22 mouse cellular contexts compared by ENCODE assay signal in genomic region chr1:159741237-159742002, GRCm38 (mm10).
A peak's percentile ranks its signal among the peaks of the same experiment; 100 is the strongest.
DNase-seq lines count a peak whose midpoint lies in the region; ATAC-seq lines count a peak whose summit lies in the region.
"Had no signal": no experiment of that assay in that cellular context is flagged by ENCODE, and none has a peak within 500 bp of the region (broad histone marks: within the 10 kb centered on the region; RNA-seq: fewer than 3 reads in every experiment).

No protein-coding gene starts in this region.

- no peak for DNase-seq in forebrain, embryonic 10.5 days (ENCODE audit: extremely low spot score, low spot score)
- peak; percentile 73 for DNase-seq in midbrain, embryonic 11.5 days (ENCODE audit: low spot score, missing footprints)
- DNase-seq in midbrain, embryonic 10.5 days (ENCODE audit: low spot score) = no peak
- DNase-seq in gastrocnemius, postnatal 14 days = no peak
- no peak for DNase-seq in left cerebral cortex, adult 18-20 months (ENCODE audit: low spot score in 2 of 2)
- DNase-seq: cerebellum, adult 18-20 months; cerebellum, postnatal 25 days; gastrocnemius, postnatal 25 days; heart, adult 18-20 months; kidney, adult 11 months; kidney, postnatal 36 days; layer of hippocampus, adult 9-11 months; lung, embryonic 14.5 days had no signal

- H3K36me3 ChIP-seq in forebrain, embryonic 13.5 days (ENCODE audit: poor library complexity, severe bottlenecking) = no peaks in the 10 kb centered on the region
- no peaks in the 10 kb centered on the region for H3K36me3 ChIP-seq in forebrain, embryonic 10.5 days (replicated peaks)
- no peaks in the 10 kb centered on the region for H3K36me3 ChIP-seq in midbrain, embryonic 11.5 days (ENCODE audit: control insufficient read depth, insufficient read depth, low read length)
- no peaks in the 10 kb centered on the region for H3K36me3 ChIP-seq in midbrain, embryonic 10.5 days
- H3K36me3 ChIP-seq in forebrain, embryonic 15.5 days = no peaks in the 10 kb centered on the region
- H3K36me3 ChIP-seq: embryonic facial prominence, embryonic 13.5 days; heart, embryonic 12.5 days; kidney, embryonic 15.5 days; limb, embryonic 15.5 days had no signal

- H3K4me2 ChIP-seq in forebrain, embryonic 13.5 days = no peak overlapping the region
- no peak overlapping the region for H3K4me2 ChIP-seq in midbrain, embryonic 11.5 days
- H3K4me2 ChIP-seq in forebrain, embryonic 15.5 days (replicated peaks) = no peak overlapping the region
- H3K4me2 ChIP-seq: embryonic facial prominence, embryonic 13.5 days; heart, embryonic 12.5 days; kidney, embryonic 15.5 days; limb, embryonic 15.5 days; lung, embryonic 14.5 days had no signal

- ATAC-seq in forebrain, embryonic 13.5 days = peak; percentile 70
- ATAC-seq in midbrain, embryonic 11.5 days (ENCODE audit: low FRiP score) = no peak
- peak; percentile 82 for ATAC-seq in forebrain, embryonic 15.5 days (replicated peaks)
- ATAC-seq: Patski had no signal

- H3K27me3 ChIP-seq in forebrain, embryonic 13.5 days = no peaks in the 10 kb centered on the region
- H3K27me3 ChIP-seq in forebrain, embryonic 10.5 days (ENCODE audit: poor library complexity, severe bottlenecking) = no peaks in the 10 kb centered on the region
- H3K27me3 ChIP-seq in midbrain, embryonic 11.5 days (ENCODE audit: control insufficient read depth, insufficient read depth, low read length) = no peaks in the 10 kb centered on the region; the same call in 1 of the 2 replicates
- no peaks in the 10 kb centered on the region for H3K27me3 ChIP-seq in midbrain, embryonic 10.5 days (ENCODE audit: low read depth, poor library complexity, severe bottlenecking)
- no peaks in the 10 kb centered on the region for H3K27me3 ChIP-seq in forebrain, embryonic 15.5 days
- H3K27me3 ChIP-seq: embryonic facial prominence, embryonic 13.5 days; heart, embryonic 12.5 days; kidney, embryonic 15.5 days; limb, embryonic 15.5 days had no signal

- peaks cover 17% of the 10 kb centered on the region for H3K4me1 ChIP-seq in forebrain, embryonic 13.5 days
- H3K4me1 ChIP-seq in forebrain, embryonic 10.5 days = peaks cover 23% of the 10 kb centered on the region
- peaks cover 4% of the 10 kb centered on the region; the same call in 1 of the 2 replicates for H3K4me1 ChIP-seq in midbrain, embryonic 11.5 days (ENCODE audit: control insufficient read depth, insufficient read depth, low read length)
- peaks cover 17% of the 10 kb centered on the region for H3K4me1 ChIP-seq in midbrain, embryonic 10.5 days
- peaks cover 15% of the 10 kb centered on the region; the same call in 1 of the 2 replicates for H3K4me1 ChIP-seq in forebrain, embryonic 15.5 days
- H3K4me1 ChIP-seq: heart, embryonic 12.5 days had no signal

- intact Hi-C loops in gastrocnemius, postnatal 14 days (cut with DNase I; ENCODE audit: low total_unique reads) = no loop called here

- H3K4me3 ChIP-seq in forebrain, embryonic 13.5 days = no peak overlapping the region
- H3K4me3 ChIP-seq in forebrain, embryonic 10.5 days = no peak overlapping the region
- no peak overlapping the region for H3K4me3 ChIP-seq in midbrain, embryonic 11.5 days (ENCODE audit: low read depth, low read length)
- no peak overlapping the region for H3K4me3 ChIP-seq in midbrain, embryonic 10.5 days
- no peak overlapping the region for H3K4me3 ChIP-seq in forebrain, embryonic 15.5 days
- H3K4me3 ChIP-seq: embryonic facial prominence, embryonic 13.5 days; heart, embryonic 12.5 days; kidney, embryonic 15.5 days; left cerebral cortex, adult 2 months; limb, embryonic 15.5 days had no signal

- no peak overlapping the region for H3K27ac ChIP-seq in forebrain, embryonic 13.5 days
- no peak overlapping the region for H3K27ac ChIP-seq in forebrain, embryonic 10.5 days
- no peak overlapping the region for H3K27ac ChIP-seq in midbrain, embryonic 11.5 days (ENCODE audit: low read depth, low read length)
- H3K27ac ChIP-seq in midbrain, embryonic 10.5 days (replicated peaks) = no peak overlapping the region
- no peak overlapping the region for H3K27ac ChIP-seq in forebrain, embryonic 15.5 days (replicated peaks)
- H3K27ac ChIP-seq: embryonic facial prominence, embryonic 13.5 days; kidney, embryonic 15.5 days; left cerebral cortex, adult 2 months; limb, embryonic 15.5 days; liver, embryonic 14.5 days had no signal

- whole genome bisulfite sequencing in forebrain, embryonic 13.5 days = 40% methylated on average over 3 of the region's 3 CpGs
- WGBS in forebrain, embryonic 10.5 days = 62% methylated on average over 3 of the region's 3 CpGs
- 40% methylated on average over 3 of the region's 3 CpGs for WGBS in midbrain, embryonic 11.5 days
- 49% methylated on average over 3 of the region's 3 CpGs for WGBS in midbrain, embryonic 10.5 days
- WGBS in forebrain, embryonic 15.5 days = 26% methylated on average over 3 of the region's 3 CpGs

- no peak overlapping the region for H3K9ac ChIP-seq in forebrain, embryonic 13.5 days
- H3K9ac ChIP-seq in midbrain, embryonic 11.5 days (ENCODE audit: low read length) = no peak overlapping the region
- H3K9ac ChIP-seq in forebrain, embryonic 15.5 days (replicated peaks) = no peak overlapping the region
- H3K9ac ChIP-seq: embryonic facial prominence, embryonic 13.5 days; heart, embryonic 12.5 days; kidney, embryonic 15.5 days; limb, embryonic 15.5 days; liver, embryonic 14.5 days; lung, embryonic 14.5 days had no signal

- H3K9me3 ChIP-seq in forebrain, embryonic 13.5 days (replicated peaks) = no peaks in the 10 kb centered on the region
- no peaks in the 10 kb centered on the region for H3K9me3 ChIP-seq in forebrain, embryonic 10.5 days
- H3K9me3 ChIP-seq in midbrain, embryonic 11.5 days (ENCODE audit: control insufficient read depth, low read length) = no peaks in the 10 kb centered on the region
- no peaks in the 10 kb centered on the region for H3K9me3 ChIP-seq in midbrain, embryonic 10.5 days (replicated peaks)
- no peaks in the 10 kb centered on the region for H3K9me3 ChIP-seq in forebrain, embryonic 15.5 days
- H3K9me3 ChIP-seq: embryonic facial prominence, embryonic 13.5 days; heart, embryonic 12.5 days; kidney, embryonic 15.5 days; limb, embryonic 15.5 days had no signal
